Mouse (Mus musculus): ENCODE measurements around the gene Rgs9.
A peak's percentile ranks its signal among the peaks of the same experiment; 100 is the strongest.
"Not testable (repeated sequence)": the region's sequence is repeated elsewhere in the genome, so short reads cannot be mapped to it uniquely, and the experiment has no call there.

Rgs9 gene

DNA sequence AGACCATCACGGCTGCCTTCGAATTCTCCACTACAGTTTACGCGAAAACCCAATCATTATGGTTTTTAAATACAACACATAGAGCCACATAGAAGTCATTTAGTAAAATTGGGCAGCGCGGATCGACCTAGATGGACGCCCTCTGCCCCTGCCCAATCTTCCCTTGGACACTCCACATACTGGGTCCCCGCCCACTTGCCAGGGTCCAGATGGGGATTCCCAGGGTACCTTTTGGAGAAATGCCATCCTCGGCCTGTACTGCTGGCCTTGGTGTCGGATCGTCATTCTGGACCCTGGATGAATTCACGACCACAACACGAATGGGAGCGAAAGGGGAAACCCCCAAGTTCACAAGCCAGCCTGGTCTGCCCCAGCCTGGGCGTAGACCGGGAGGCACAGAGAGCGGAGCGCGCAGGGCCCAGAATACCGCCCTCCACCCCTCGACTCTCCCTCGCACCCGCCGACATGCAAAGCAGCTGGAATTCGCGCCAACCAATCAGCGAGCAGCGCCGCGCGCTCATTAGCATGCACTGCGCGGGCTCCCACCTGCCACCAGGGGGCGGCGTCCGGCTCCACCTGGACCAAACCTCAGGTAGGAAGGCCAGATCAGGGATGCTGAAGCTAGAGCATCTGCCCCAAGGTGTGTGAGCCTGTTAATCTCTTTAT, at the start of gene Rgs9:
Gene Rgs9 (minus strand): TSS at position 420 of the 666 bp plus-strand sequence.
- DNase-seq (ENCODE audit: low spot score): peak; percentile 81

DNA sequence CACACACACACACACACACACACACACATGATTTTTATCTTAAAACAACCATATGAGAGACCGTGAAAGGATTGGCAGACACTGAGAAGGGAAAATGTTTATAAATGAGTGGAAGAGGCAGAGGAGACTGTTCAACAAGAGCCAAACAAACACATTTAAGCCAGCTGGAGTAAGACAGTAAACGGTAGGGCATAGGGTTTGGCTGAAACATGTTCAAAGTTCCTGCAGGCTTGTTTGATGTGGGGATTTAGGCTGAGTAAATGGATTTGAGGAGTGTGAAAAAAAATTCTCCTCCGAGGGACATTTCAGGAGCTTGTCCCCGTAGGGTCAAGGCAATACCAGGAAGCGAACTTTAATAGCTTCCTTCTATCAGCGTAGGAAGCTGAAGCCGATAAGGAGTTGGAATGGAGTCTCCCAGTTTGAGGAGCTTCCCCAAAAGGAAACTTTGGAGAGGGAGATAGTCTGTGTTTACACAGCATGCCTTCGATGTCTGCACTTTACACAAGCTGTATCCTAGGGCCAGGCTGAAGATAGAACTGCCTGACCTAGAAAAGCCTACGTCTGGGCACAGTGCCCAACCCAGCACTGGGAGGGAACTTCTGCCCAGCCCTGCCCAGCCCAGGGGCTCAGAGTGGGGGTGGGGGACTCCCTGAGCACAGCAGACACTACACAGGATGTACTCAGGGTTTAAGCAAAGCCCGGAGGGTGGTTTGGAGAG, 49.5 kb upstream of the Rgs9 start:
- DNase-seq (ENCODE audit: low spot score): peak; percentile 64

DNA sequence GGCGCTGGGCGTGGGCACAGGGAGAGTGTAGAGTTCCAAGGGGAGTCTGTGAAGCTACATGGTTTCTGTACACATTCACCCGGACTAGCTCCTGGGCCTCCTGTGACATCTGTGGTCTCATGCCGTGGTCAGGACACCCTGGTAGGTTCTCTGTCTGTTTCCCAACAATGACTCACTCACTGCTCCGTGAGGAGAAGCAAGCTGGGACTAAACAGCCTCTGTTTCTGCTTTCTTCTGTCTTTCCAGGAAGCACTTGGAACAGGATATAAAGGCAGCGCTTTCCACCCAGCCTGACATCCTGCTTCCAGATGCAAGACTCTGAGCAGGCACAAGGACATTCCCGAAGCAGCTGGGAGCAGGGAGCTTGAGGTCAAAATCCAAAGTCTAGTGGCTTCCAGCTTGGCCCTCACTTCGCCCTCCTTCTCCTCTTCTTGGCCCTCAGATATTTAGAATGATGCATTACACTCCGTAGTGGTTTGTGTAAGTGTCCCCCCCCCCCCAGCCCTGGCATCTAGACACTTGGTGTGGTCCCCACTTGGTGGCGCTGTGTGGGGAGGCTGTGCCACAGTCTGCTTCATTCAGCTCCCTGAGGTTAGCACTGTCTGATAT, 46.2 kb upstream of the Rgs9 start:
- DNase-seq (ENCODE audit: low spot score): peak; percentile 71

DNA sequence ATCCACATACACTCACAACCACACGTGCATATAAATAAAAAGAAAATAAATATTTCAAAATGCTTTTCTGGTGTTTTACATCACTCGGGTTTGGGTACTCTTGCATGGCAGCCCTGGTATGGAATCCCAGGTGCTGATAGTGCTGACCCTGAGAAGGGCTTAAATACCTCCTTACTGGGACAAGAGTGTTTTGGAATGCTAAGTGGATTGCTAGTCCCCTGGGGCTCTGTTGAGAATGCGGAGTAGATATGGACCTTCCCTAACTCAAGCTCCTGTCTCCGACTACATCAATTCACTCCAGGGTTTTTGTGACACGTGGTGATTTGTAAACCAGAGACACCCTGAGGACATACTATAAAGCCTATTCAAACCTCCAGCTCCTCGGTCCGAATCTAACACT, 45.6 kb upstream of the Rgs9 start:
- DNase-seq (ENCODE audit: low spot score): no peak

DNA sequence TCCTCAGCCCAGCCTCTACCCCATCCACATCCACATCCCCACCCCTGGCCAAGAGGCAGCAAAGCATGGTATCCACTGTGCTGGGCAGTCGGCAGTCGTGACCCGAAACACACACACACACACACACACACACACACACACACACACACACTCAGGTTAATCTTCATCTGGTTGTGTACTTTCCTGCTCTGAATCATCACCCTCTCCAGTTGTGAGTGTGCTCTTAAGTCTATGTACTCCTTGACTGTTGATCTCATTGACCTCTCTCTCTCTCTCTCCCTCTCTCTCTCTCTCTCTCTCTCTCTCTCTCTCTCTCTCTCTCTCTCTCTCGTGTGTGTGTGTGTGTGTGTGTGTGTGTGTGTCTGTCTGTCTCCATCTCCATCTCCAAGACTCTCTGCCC, 44.7 kb upstream of the Rgs9 start:
- DNase-seq (ENCODE audit: low spot score): not testable (repeated sequence)

DNA sequence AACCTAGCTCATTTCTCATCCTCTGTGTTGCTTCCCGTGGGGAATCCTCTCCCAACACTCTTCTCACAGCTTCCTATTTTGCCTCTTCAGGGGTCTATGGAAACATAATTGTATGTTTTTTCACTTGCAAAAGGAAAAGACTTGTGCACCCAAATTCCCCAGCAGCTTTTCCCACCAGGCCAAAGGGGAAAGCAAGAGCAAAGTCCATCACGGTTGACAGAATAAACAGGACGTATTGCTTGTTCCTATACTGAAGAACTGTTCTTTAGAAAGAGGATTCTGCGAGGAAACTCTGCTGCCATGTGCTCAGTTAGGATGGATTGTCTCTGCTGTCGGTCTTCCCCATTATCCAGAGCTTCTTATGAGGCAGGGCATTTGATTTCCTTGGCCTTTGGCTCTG, 42.6 kb upstream of the Rgs9 start:
- no peak for DNase-seq (ENCODE audit: low spot score)

DNA sequence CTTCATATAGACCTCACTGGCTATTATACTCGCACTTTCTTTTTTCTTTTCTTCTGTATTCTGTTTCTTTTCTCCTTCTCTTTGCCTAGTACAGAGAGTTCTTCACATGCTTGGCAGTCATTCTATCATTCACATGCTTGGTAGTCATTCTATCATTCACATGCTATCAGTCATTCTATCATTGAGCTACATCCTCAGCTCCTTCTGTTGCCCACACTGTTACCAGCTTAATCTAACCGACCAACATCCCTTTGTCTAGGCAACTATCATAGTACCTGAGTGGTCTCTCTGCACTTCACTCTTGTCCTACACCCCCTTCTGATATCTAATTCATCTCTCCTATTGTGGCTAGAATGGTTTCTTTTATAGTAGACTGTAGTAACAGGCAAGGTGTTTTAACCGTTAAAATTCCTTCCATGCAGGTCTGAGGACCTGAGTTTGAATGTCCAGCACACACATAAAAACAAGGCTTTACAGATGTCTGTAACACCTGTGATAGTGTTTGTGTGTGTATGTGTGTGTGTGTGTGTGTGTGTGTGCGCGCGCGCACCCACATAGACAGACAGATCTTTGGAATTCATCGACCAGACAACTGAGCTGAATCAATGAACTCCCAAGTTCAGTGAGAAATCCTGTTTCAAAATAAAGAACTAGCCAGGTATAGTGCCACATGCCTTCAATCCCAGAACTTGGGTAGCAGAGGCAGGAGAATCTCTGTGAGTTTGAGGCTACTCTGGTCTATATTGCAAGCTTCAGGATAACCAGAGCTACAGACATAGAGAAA, 41.4 kb upstream of the Rgs9 start:
- DNase-seq (ENCODE audit: low spot score): no peak

DNA sequence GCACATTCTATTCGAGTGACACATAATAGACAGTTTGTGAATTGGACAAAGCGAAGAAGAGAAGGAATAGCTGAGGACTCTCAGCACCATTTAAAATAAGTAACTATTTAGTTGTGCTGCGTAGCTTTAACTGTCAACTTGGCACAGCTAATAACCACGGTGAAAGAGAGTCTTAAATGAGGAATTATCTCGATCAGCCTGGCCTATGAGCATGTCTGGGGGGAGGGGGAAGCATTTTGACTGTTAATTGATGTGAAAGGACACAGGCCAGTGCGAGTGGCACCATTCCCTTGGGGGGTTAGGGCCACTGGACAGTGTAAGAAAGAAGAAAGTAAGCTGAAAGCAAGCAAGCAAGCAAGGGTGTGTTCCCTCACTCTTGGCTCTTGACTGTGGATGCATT, 38.0 kb upstream of the Rgs9 start:
- no peak for DNase-seq (ENCODE audit: low spot score)

DNA sequence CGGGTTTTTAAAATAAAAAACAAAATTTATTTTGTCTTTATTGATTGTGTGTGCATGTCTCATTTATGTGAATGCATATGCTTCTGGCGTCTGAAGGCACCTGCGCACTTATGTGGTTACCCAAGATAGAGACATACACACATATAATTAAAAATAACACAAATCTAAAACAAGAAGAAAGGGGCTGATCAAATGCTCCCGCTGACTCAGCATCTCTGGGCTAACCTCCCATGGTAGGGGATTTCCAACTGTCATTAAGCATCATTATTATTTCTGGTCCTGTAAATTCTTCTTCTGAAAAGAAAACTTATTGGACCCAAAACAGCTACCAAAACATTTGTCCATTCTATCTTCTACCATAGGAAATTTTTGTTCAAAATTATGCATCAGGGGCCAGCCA, 36.8 kb upstream of the Rgs9 start:
- DNase-seq (ENCODE audit: low spot score): no peak

DNA sequence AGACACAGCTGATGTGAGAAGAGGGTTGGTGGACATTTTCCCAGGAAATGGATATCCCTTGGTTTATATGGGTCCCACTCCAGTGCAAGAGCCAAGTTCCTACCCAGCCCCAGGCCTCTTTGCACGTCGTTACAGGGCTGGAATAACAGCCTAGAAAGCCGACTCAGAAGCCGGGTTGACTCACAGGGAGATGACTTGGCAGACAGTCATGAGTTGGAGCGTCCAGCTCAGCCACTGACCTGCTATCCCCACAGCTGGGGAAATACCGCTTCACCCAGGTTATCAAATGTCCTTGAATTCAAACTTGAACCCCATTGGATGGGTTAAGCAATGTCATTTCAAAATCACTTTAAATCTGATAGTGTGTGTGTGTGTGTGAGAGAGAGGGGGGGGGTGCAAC, 34.8 kb upstream of the Rgs9 start:
- DNase-seq (ENCODE audit: low spot score): no peak

DNA sequence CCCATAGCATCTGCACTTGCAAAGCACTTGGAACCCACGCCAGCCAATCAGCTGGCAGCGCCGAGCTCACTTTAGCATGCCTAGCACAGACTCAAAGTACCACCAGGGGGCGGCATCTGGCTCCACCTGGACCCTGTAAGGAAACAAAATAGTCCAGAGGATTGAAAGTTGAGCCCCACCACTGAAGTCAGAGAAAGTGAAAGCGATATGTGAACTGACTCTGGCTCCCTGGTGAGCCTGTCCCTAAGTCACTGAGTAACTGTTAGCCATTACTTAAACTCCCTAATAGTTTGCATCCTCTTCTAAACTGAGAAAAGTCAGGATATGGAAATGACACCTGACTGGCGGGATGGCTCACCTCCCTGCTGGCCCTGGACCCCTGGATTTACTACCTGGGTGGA, 33.5 kb upstream of the Rgs9 start:
- DNase-seq (ENCODE audit: low spot score): peak; percentile 86

DNA sequence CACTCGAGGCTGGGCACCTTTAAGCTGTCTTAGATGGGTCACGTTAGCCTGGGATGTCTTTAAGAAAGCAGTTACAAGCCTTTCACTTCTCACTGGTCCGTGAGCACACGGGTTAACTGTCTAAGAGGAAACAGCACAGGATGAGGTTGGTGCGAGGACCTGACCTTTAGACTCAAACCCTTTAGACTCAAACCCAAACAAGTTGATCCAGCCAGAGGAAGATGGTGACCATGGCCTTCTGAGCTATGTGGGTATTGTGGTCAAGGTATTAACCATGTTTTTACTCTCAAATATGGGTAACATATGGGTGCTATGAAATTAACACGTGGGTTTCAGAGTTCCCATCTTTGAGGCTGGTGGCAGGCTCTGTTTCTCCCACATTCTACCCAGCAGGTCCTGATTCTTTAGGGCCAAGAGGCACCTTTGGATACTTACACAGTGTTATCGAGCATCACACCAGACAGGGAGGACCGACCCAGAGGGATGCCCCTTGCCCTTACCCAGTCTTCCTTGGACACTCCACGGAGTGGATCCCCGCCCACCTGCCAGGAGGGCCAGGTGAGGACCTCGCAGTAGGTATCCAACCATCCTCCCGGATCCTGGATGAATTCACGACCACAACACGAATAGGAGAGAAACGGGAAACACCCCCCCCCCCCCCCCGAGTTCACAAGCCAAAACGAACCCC, 32.9 kb upstream of the Rgs9 start:
- DNase-seq (ENCODE audit: low spot score): peak; percentile 15

DNA sequence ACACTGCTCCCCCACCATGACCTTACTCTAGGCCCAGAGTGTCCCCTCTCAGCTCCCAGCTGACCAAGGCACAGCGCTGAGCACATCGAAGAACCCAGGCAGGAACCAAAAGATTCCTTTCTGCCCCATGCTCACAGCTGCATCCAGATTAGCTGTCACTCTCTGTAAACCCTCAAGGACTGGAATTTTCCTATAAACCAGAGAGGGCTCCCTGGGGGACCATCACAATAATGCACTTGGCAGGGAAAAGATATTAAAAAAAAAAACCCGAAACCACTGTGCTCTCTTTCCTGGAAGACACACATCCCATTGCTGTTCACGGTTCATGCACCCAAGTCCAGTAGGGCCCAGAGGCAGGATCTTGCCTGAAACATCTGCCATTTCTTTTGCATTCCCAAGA, 31.4 kb upstream of the Rgs9 start:
- DNase-seq (ENCODE audit: low spot score): no peak

DNA sequence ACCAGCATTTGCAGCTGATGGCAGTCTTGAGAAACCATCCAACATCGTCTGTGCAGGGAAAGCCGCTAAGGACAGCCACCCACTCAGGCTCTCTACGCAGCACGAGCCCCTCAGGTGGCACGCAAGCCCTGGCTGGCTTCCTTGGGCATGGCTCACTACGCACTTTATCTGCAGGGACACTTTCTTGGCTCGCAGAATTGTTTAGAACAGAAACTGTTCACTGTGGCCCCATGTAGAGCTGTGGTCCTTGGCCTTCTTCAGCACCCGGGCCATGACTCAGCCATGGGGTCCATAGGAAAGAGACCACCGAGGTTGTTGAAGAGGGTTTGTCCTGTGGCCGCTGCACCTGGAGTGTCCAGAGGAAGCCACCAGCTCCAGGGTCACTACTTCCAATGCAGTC, 30.0 kb upstream of the Rgs9 start:
- no peak for DNase-seq (ENCODE audit: low spot score)

DNA sequence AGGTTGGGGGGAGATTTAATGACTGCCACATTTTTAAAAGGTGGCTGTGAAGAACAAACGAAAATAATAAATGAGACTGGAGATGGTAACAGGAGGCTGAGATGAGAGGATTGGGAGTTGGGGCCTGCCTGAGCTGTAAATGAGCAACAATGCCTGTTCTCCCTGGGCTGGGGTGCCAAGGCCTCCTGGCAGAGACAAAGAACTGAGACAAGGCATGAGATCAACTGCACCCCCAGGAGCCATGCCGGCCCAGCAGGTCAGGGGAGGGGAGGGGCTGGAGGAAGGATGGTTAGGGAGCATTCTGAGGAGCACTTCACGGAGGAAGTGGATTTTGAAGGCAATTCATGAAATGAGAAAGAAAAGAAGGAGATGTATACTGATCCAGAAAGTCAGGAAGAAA, 29.5 kb upstream of the Rgs9 start:
- no peak for DNase-seq (ENCODE audit: low spot score)

DNA sequence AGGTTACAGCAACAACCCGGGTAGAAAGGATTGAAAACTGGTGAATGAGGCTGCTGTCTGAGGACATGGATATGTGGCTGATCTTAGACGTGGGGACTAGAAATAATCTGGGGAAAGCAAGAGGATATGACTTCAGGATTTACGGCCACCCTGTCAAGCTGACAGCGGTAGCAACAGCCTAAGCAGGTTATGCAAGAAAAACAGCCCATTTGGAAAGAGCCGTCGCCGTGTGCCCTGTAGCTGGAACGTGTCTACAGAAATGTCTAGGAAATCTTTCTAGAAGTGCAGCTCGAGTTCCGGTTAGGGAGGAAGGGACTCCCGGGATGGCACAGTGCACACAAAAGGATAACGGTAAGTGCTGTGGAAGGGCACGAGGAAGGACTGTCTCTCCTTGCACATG, 28.3 kb upstream of the Rgs9 start:
- DNase-seq (ENCODE audit: low spot score): no peak

DNA sequence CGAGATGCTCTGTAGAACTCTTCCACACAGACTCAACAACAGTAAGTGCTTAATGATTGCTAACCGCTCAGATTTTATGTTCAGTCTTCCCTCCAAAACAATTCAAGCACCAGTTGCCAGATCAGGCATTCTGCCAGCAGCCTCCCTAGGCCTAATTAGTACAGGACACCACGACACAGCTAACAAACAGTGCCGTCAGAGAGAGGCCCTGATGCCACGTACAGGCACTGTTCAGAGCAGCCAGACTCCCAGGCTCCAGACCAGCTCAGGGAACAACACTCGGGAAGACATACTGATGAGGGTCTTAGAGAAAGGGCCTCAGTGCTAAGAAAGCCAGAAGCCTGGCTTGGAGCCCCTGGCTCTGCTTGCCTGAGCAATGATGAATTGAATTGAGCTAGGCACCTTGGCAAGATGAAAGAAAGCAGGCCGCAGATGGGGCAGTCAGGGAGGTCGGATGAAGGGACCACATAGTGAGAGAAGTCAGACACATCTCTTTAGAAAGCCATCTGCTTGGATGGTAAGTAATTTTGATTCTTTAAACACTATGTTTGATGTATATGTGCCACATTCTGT, 22.5 kb upstream of the Rgs9 start:
- no peak for DNase-seq (ENCODE audit: low spot score)

DNA sequence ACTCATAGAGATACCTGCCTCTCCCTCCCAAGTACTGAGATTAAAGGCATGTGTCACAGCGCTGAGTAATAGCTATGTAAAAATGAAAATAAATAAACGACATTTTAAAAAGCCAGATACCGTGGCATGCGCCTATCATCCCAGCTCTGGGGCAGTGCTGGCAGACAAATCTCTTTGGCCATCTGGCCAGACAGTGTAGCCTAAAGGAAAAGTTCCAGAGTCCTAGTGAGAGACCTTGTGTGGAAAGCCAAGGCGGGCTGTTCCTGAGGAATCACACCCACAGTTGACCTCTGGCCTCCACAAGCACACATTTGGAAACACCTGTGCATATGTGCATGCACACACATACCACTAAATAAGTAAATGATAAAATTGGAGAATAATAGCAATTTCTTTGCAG, 22.0 kb upstream of the Rgs9 start:
- no peak for DNase-seq (ENCODE audit: low spot score)

DNA sequence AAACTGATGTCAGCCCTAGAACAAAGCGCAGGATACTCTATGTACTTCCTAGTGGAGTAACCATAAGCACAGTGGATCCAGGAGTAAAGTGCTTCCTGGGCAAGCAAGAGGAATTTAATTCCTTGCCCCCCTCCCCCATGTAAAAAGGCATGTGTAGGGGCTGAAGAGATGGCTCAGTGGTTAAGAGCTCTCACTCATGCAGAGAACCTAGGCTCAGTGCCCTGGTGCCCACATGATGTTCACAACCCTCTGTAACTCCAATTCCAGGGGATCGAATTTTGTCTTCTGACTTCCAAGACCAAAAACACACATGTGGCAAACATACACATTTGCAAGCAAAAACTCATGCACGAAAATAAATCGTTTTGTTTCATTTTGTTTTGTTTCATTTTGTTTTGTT, 21.5 kb upstream of the Rgs9 start:
- no peak for DNase-seq (ENCODE audit: low spot score)

DNA sequence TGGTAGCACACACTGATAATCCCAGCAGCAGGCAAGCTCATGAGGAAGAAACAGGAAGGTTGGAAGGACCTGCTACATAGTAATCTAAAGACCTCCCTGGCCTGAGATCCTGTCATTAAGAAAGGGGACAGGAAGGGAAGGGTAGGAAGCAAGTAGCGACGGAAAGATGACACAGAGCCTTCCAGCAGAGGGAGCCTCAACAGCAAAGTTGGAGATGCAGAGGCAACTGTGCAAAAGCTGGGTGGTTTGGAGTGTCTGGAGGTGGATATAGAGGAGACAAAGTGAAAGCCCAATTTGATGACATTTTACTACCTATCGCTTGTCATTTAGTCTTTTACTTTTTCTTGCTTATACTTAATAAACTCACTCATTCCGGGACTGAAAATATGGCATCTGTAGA, 19.0 kb upstream of the Rgs9 start:
- no peak for DNase-seq (ENCODE audit: low spot score)

DNA sequence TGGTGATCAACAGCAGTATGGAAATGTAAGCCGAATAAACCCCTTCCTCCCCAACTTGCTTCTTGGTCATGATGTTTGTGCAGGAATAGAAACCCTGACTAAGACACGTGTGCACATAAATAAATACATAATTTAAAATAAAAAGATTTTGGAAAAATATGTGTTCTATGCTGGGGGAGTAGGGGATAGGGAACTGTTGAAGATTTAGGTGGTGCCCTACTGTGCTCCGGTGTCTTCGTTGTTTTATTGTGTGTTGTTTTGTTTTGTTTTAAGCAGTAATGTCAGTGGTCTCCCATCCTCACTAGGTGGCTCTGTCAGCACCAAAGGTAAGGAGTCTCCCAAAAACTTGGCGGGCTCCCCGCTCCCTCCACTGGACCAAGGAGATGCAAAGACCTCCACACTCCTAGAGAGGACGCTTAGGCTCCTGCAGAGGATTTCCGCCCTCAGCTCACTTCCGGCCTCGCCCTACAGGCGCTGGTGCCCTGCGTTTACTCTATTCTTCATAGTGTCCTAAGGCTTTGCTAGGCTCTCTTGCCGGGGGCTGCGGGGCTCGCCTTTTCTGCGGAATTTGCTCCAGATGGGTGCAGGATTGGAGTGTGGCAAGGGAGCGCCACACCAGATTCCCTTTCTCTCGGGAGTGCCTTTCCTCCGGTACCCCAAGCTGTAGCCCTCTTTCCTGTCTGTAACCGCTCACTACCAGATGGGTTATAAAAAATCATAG, 14.1 kb upstream of the Rgs9 start:
- DNase-seq (ENCODE audit: low spot score): peak; percentile 56
